11 mouse cellular contexts compared by ENCODE assay signal in the genomic region with DNA sequence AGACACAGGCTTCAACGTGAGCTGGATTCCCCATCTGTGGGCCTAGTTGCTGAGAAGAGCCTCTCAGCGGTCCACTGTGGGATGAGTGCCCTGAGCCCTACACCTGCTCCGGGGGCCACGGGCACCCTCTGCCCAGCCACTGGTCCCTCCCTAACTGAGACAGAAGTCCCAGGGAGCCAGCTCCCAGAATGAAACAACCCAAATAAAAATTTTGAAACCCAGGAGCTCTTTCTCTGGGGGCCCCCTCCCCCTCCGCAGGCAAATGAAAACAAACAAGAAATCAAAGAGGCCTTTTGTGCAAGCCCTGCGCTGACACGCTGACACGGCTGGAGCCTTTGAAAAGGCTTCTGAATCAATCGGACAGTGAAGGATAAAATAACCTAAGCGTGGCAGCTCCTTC. TPM values are rescaled to one million over a fixed set of nuclear protein-coding genes. Genes with fewer than 3 reads are reported as not detected.
A peak's percentile ranks its signal among the peaks of the same experiment; 100 is the strongest.
DNase-seq lines count a peak whose midpoint lies in the region; ATAC-seq and TF ChIP-seq lines count a peak whose summit lies in the region.
"Had no signal": no experiment of that assay in that cellular context is flagged by ENCODE, and none has a peak within 500 bp of the region (broad histone marks: within the 10 kb centered on the region; RNA-seq: fewer than 3 reads in every experiment).

No protein-coding gene starts in this region.

- peaks cover 100% of the 10 kb centered on the region for H3K27me3 ChIP-seq in midbrain, embryonic 12.5 days
- peaks cover 87% of the 10 kb centered on the region for H3K27me3 ChIP-seq in midbrain, embryonic 11.5 days (ENCODE audit: control insufficient read depth, insufficient read depth, low read length)
- H3K27me3 ChIP-seq in hindbrain, postnatal 0 days (ENCODE audit: insufficient read depth, low read length) = no peaks in the 10 kb centered on the region
- H3K27me3 ChIP-seq in stomach, postnatal 0 days (ENCODE audit: control insufficient read depth, insufficient read depth, low read length) = no peaks in the 10 kb centered on the region

- H3K4me2 ChIP-seq in midbrain, embryonic 12.5 days (replicated peaks) = no peak overlapping the region
- no peak overlapping the region for H3K4me2 ChIP-seq in midbrain, embryonic 11.5 days
- peak overlapping the region; percentile 50 for H3K4me2 ChIP-seq in hindbrain, postnatal 0 days (ENCODE audit: low read depth, low read length)
- H3K4me2 ChIP-seq in stomach, postnatal 0 days (replicated peaks; ENCODE audit: low read depth) = no peak overlapping the region; the same call in 1 of the 2 replicates
- H3K4me2 ChIP-seq: kidney, embryonic 15.5 days had no signal

- H3K9ac ChIP-seq in midbrain, embryonic 12.5 days (replicated peaks) = peak overlapping the region; percentile 35
- H3K9ac ChIP-seq in midbrain, embryonic 11.5 days (ENCODE audit: low read length) = no peak overlapping the region
- peak overlapping the region; percentile 33; the same call in 1 of the 2 replicates for H3K9ac ChIP-seq in hindbrain, postnatal 0 days (replicated peaks; ENCODE audit: low read length)
- H3K9ac ChIP-seq in stomach, postnatal 0 days (ENCODE audit: low read length) = no peak overlapping the region
- H3K9ac ChIP-seq: kidney, embryonic 15.5 days; liver, postnatal 0 days had no signal

- H3K27ac ChIP-seq in midbrain, embryonic 12.5 days (replicated peaks) = no peak overlapping the region
- no peak overlapping the region for H3K27ac ChIP-seq in midbrain, embryonic 11.5 days (ENCODE audit: low read depth, low read length)
- H3K27ac ChIP-seq in hindbrain, postnatal 0 days = peak overlapping the region; percentile 73
- H3K27ac ChIP-seq in stomach, postnatal 0 days (replicated peaks) = 0 out of 2 replicates have a peak overlapping the region, but pooled peaks have one; percentile 24
- H3K27ac ChIP-seq: kidney, embryonic 15.5 days had no signal

- 16% methylated on average over 10 of the region's 10 CpGs for WGBS in midbrain, embryonic 12.5 days
- 10% methylated on average over 10 of the region's 10 CpGs for WGBS in midbrain, embryonic 11.5 days
- 13% methylated on average over 10 of the region's 10 CpGs for WGBS in hindbrain, postnatal 0 days
- WGBS in stomach, postnatal 0 days = 40% methylated on average over 10 of the region's 10 CpGs

- H3K4me3 ChIP-seq in midbrain, embryonic 12.5 days = no peak overlapping the region
- H3K4me3 ChIP-seq in midbrain, embryonic 11.5 days (ENCODE audit: low read depth, low read length) = no peak overlapping the region
- peak overlapping the region; percentile 7; the same call in 1 of the 2 replicates for H3K4me3 ChIP-seq in hindbrain, postnatal 0 days (ENCODE audit: low read length)
- no peak overlapping the region for H3K4me3 ChIP-seq in stomach, postnatal 0 days (ENCODE audit: low read depth, low read length)
- H3K4me3 ChIP-seq: kidney, embryonic 15.5 days had no signal

- ATAC-seq in midbrain, embryonic 12.5 days (ENCODE audit: low FRiP score, low read depth) = no peak
- ATAC-seq in midbrain, embryonic 11.5 days (ENCODE audit: low FRiP score) = no peak
- no peak for ATAC-seq in hindbrain, postnatal 0 days
- ATAC-seq in stomach, postnatal 0 days (ENCODE audit: low FRiP score, low TSS enrichment) = no peak
- ATAC-seq: liver, postnatal 0 days had no signal

- no peak for TF ChIP-seq CTCF in hindbrain, postnatal 0 days (IDR thresholded peaks at IDR 0.05; ENCODE audit: low read depth)
- TF ChIP-seq CTCF in stomach, postnatal 0 days (IDR thresholded peaks at IDR 0.05; ENCODE audit: low read depth) = no peak

- DNase-seq in cerebellum, postnatal 10 days = peak; percentile 52 to 61
- DNase-seq in cerebellum, adult 9-11 months = no peak
- DNase-seq in midbrain, embryonic 11.5 days (ENCODE audit: low spot score, missing footprints) = no peak
- DNase-seq in hindbrain, postnatal 0 days (ENCODE audit: low spot score) = peak; percentile 45
- no peak for DNase-seq in stomach, postnatal 0 days (ENCODE audit: low spot score)
- no peak for DNase-seq in right cerebral cortex, postnatal 14 days
- DNase-seq in heart, adult 8-10 months (ENCODE audit: low spot score) = no peak
- DNase-seq: gastrocnemius, postnatal 14 days; liver, postnatal 0 days had no signal

- TF ChIP-seq EP300 in stomach, postnatal 0 days (optimal IDR thresholded peaks at IDR 0.05) = no peak

- H3K36me3 ChIP-seq in midbrain, embryonic 12.5 days = no peaks in the 10 kb centered on the region
- no peaks in the 10 kb centered on the region for H3K36me3 ChIP-seq in midbrain, embryonic 11.5 days (ENCODE audit: control insufficient read depth, insufficient read depth, low read length)
- H3K36me3 ChIP-seq in hindbrain, postnatal 0 days (ENCODE audit: insufficient read depth, low read length) = no peaks in the 10 kb centered on the region
- H3K36me3 ChIP-seq in stomach, postnatal 0 days (ENCODE audit: control insufficient read depth, insufficient read depth, low read length) = peaks cover 13% of the 10 kb centered on the region; the same call in 1 of the 2 replicates

- peaks cover 39% of the 10 kb centered on the region for H3K4me1 ChIP-seq in midbrain, embryonic 12.5 days
- H3K4me1 ChIP-seq in midbrain, embryonic 11.5 days (ENCODE audit: control insufficient read depth, insufficient read depth, low read length) = peaks cover 12% of the 10 kb centered on the region
- peaks cover 20% of the 10 kb centered on the region for H3K4me1 ChIP-seq in hindbrain, postnatal 0 days (ENCODE audit: insufficient read depth, low read length)
- peaks cover 8% of the 10 kb centered on the region for H3K4me1 ChIP-seq in stomach, postnatal 0 days (replicated peaks; ENCODE audit: control insufficient read depth, insufficient read depth)

- no peaks in the 10 kb centered on the region for H3K9me3 ChIP-seq in midbrain, embryonic 12.5 days
- no peaks in the 10 kb centered on the region for H3K9me3 ChIP-seq in midbrain, embryonic 11.5 days (ENCODE audit: control insufficient read depth, low read length)
- no peaks in the 10 kb centered on the region for H3K9me3 ChIP-seq in hindbrain, postnatal 0 days (ENCODE audit: low read length)
- no peaks in the 10 kb centered on the region for H3K9me3 ChIP-seq in stomach, postnatal 0 days (ENCODE audit: control insufficient read depth, low read length)
- H3K9me3 ChIP-seq: kidney, embryonic 15.5 days had no signal

RNA-seq across cellular contexts. Expression of gene Nfix, which starts 34.5 kb away (rescaled TPM):
- 6.6 and 8.5 TPM in 2 replicates for polyA plus RNA-seq in midbrain, embryonic 12.5 days (2016; fragmentation: Nextera tagmentation; extraction: Ambion mirVana)
- polyA plus RNA-seq in midbrain, embryonic 11.5 days (2014; fragmentation: Nextera tagmentation; extraction: Ambion mirVana) = 2.2 and 2.5 TPM in 2 replicates
- total RNA-seq in hindbrain, postnatal 0 days (2014; rRNA removed) = 90.4 and 92.5 TPM in 2 replicates
- 123 and 126 TPM in 2 replicates for polyA plus RNA-seq in hindbrain, postnatal 0 days (2015; fragmentation: Nextera tagmentation; extraction: Ambion mirVana)
- polyA plus RNA-seq in stomach, postnatal 0 days (2015; fragmentation: Nextera tagmentation; extraction: Ambion mirVana) = 36.5 and 36.6 TPM in 2 replicates
- 100 to 1,000 TPM; 288 to 356 (median 295) TPM for total RNA-seq in heart, adult 8-10 months (2022)

RNA-seq across cellular contexts. Expression of gene G430095P16Rik, which starts 42.8 kb away (rescaled TPM):
- polyA plus RNA-seq in midbrain, embryonic 12.5 days (2016; fragmentation: Nextera tagmentation; extraction: Ambion mirVana) = 2.0 and 2.4 TPM in 2 replicates
- polyA plus RNA-seq in midbrain, embryonic 11.5 days (2014; fragmentation: Nextera tagmentation; extraction: Ambion mirVana) = 1.6 and 1.9 TPM in 2 replicates
- total RNA-seq in hindbrain, postnatal 0 days (2014; rRNA removed) = 1.2 TPM in 1 of 2 replicates, not detected in the other
- 1.1 and 1.7 TPM in 2 replicates for polyA plus RNA-seq in hindbrain, postnatal 0 days (2015; fragmentation: Nextera tagmentation; extraction: Ambion mirVana)
- polyA plus RNA-seq in stomach, postnatal 0 days (2015; fragmentation: Nextera tagmentation; extraction: Ambion mirVana) = 1.7 and 2.0 TPM in 2 replicates
- total RNA-seq in heart, adult 8-10 months (2022) = under 1 TPM in 1 of 4 experiments, not detected in 3; 0.66 TPM

RNA-seq across cellular contexts. Expression of gene Dand5, which starts 57.0 kb away (rescaled TPM):
- 5.0 and 6.1 TPM in 2 replicates for polyA plus RNA-seq in midbrain, embryonic 12.5 days (2016; fragmentation: Nextera tagmentation; extraction: Ambion mirVana)
- polyA plus RNA-seq in midbrain, embryonic 11.5 days (2014; fragmentation: Nextera tagmentation; extraction: Ambion mirVana) = 3.9 and 4.6 TPM in 2 replicates
- 6.6 and 7.2 TPM in 2 replicates for total RNA-seq in hindbrain, postnatal 0 days (2014; rRNA removed)
- polyA plus RNA-seq in hindbrain, postnatal 0 days (2015; fragmentation: Nextera tagmentation; extraction: Ambion mirVana) = 12.3 and 12.5 TPM in 2 replicates
- polyA plus RNA-seq in stomach, postnatal 0 days (2015; fragmentation: Nextera tagmentation; extraction: Ambion mirVana) = 3.3 TPM in 2 replicates
- 10 to 100 TPM; 10.3 to 13.2 (median 12.0) TPM for total RNA-seq in heart, adult 8-10 months (2022)

Comparison
In these comparisons a context has a peak if more than half of its experiments do, and no peak if none do; other contexts are left out.
1. DNase-seq: peak in cerebellum, postnatal 10 days (2 of 2) and hindbrain, postnatal 0 days (single experiment); none in cerebellum, adult 9-11 months (single experiment), midbrain, embryonic 11.5 days (single experiment), stomach, postnatal 0 days (single experiment), right cerebral cortex, postnatal 14 days (single experiment) and heart, adult 8-10 months (single experiment).
2. H3K9ac ChIP-seq: peak in midbrain, embryonic 12.5 days (single experiment) and hindbrain, postnatal 0 days (single experiment); none in midbrain, embryonic 11.5 days (single experiment) and stomach, postnatal 0 days (single experiment).
3. H3K27ac ChIP-seq: peak in hindbrain, postnatal 0 days (single experiment) and stomach, postnatal 0 days (single experiment); none in midbrain, embryonic 12.5 days (single experiment) and midbrain, embryonic 11.5 days (single experiment).